Mouse (Mus musculus): ENCODE results near the gene Hdac11. TPM values are rescaled to one million over a fixed set of nuclear protein-coding genes. Genes with fewer than 3 reads are reported as not detected.

The Hdac11 gene
- polyA plus RNA-seq, 1 experiment = 39.3 TPM

- Histone ChIP-seq H3ac (ENCODE audit: control insufficient read depth, insufficient read length) (no peak overlapping the region), H3K4me3 (peak overlapping the region; percentile 0), H3K27me3 (ENCODE audit: control insufficient read depth, insufficient read depth, insufficient read length) (no peaks in the 10 kb centered on the region), H3K36me3 (ENCODE audit: control insufficient read depth, insufficient read depth) (no peaks in the 10 kb centered on the region), H3K4me2 (ENCODE audit: low read depth) (peak overlapping the region; percentile 70), H3K79me2 (ENCODE audit: control insufficient read depth, insufficient read depth) (no peaks in the 10 kb centered on the region)
- no peak for TF ChIP-seq CEBPB (IDR thresholded peaks at IDR 0.05; ENCODE audit: insufficient read depth, poor library complexity, severe bottlenecking)
- no peak for TF ChIP-seq REST (IDR thresholded peaks at IDR 0.05; ENCODE audit: insufficient read depth, insufficient read length)
- TF ChIP-seq MYOD1 (IDR thresholded peaks at IDR 0.05; ENCODE audit: control insufficient read depth in 1 of 3, insufficient read length in 2 of 3, low read depth in 2 of 3) = peak in 1 of 3 experiments; percentile 27
These were observed 35.0 kb downstream of the Hdac11 start for GRCm38 (mm10) chr6:91191465-91191864.

- TF ChIP-seq CEBPB (IDR thresholded peaks at IDR 0.05; ENCODE audit: insufficient read depth, poor library complexity, severe bottlenecking) (no peak), TCF3 (IDR thresholded peaks at IDR 0.05; ENCODE audit: insufficient read length, low read depth) (no peak), USF1 (IDR thresholded peaks at IDR 0.05; ENCODE audit: low read depth) (no peak), MYOD1 (IDR thresholded peaks at IDR 0.05; ENCODE audit: control insufficient read depth in 1 of 3, insufficient read length in 2 of 3, low read depth in 2 of 3) (no peak), REST (IDR thresholded peaks at IDR 0.05; ENCODE audit: insufficient read depth, insufficient read length) (no peak), MYOG (IDR thresholded peaks at IDR 0.05; ENCODE audit: control insufficient read depth in 1 of 3, insufficient read depth in 1 of 3, insufficient read length in 2 of 3, low read depth in 2 of 3) (no peak), E2F4 (IDR thresholded peaks at IDR 0.05; ENCODE audit: insufficient read depth) (no peak)
- Histone ChIP-seq H3K79me2 (ENCODE audit: control insufficient read depth, insufficient read depth) (no peaks in the 10 kb centered on the region), H3K27me3 (ENCODE audit: control insufficient read depth, insufficient read depth, insufficient read length) (no peaks in the 10 kb centered on the region)
These were observed 36.0 kb downstream of the Hdac11 start for GRCm38 (mm10) chr6:91192421-91192820.

GRCm38 (mm10) chr6:91192851-91193545 is 36.5 kb downstream of the Hdac11 start:
- Histone ChIP-seq H3ac (ENCODE audit: control insufficient read depth, insufficient read length) (no peak overlapping the region), H3K4me3 (peak overlapping the region; percentile 0), H3K4me2 (ENCODE audit: low read depth) (peak overlapping the region; percentile 70), H3K79me2 (ENCODE audit: control insufficient read depth, insufficient read depth) (no peaks in the 10 kb centered on the region), H3K27me3 (ENCODE audit: control insufficient read depth, insufficient read depth, insufficient read length) (no peaks in the 10 kb centered on the region), H3K36me3 (ENCODE audit: control insufficient read depth, insufficient read depth) (no peaks in the 10 kb centered on the region)
- TF ChIP-seq REST (IDR thresholded peaks at IDR 0.05; ENCODE audit: insufficient read depth, insufficient read length) (no peak), POLR2A (IDR thresholded peaks at IDR 0.05; ENCODE audit: insufficient read length, low read depth) (no peak), USF1 (IDR thresholded peaks at IDR 0.05; ENCODE audit: low read depth) (no peak), TCF3 (IDR thresholded peaks at IDR 0.05; ENCODE audit: insufficient read length, low read depth) (no peak), CEBPB (IDR thresholded peaks at IDR 0.05; ENCODE audit: insufficient read depth, poor library complexity, severe bottlenecking) (peak; percentile 51; the same call in 1 of the 2 replicates), MAX (IDR thresholded peaks at IDR 0.05; ENCODE audit: low read depth) (peak; percentile 30), SRF (IDR thresholded peaks at IDR 0.05; ENCODE audit: control insufficient read depth, insufficient read length, low read depth) (no peak), MYOD1 (IDR thresholded peaks at IDR 0.05; ENCODE audit: control insufficient read depth in 1 of 3, insufficient read length in 2 of 3, low read depth in 2 of 3) (peak in 2 of 3 experiments; percentile 31 to 40), MYOG (IDR thresholded peaks at IDR 0.05; ENCODE audit: control insufficient read depth in 1 of 3, insufficient read depth in 1 of 3, insufficient read length in 2 of 3, low read depth in 2 of 3) (peak in 1 of 3 experiments; percentile 36), TCF12 (IDR thresholded peaks at IDR 0.05; ENCODE audit: insufficient read depth, poor library complexity, severe bottlenecking) (peak; percentile 37), POLR2AphosphoS2 (IDR thresholded peaks at IDR 0.05; ENCODE audit: insufficient read length, low read depth) (no peak), E2F4 (IDR thresholded peaks at IDR 0.05; ENCODE audit: insufficient read depth) (no peak)

More at GRCm38 (mm10) chr6:91192421-91192820, 36.0 kb downstream of the Hdac11 start:
- H3K36me3 ChIP-seq (ENCODE audit: control insufficient read depth, insufficient read depth) = no peaks in the 10 kb centered on the region
- peak overlapping the region; percentile 0 for H3K4me3 ChIP-seq
- H3K4me2 ChIP-seq (ENCODE audit: low read depth) = peak overlapping the region; percentile 70
- no peak overlapping the region for H3ac ChIP-seq (ENCODE audit: control insufficient read depth, insufficient read length)

GRCm38 (mm10) chr6:91198456-91198855 is 42.0 kb downstream of the Hdac11 start:
- Histone ChIP-seq H3K27me3 (ENCODE audit: control insufficient read depth, insufficient read depth, insufficient read length) (no peaks in the 10 kb centered on the region), H3ac (ENCODE audit: control insufficient read depth, insufficient read length) (no peak overlapping the region), H3K4me2 (ENCODE audit: low read depth) (no peak overlapping the region), H3K79me2 (ENCODE audit: control insufficient read depth, insufficient read depth) (no peaks in the 10 kb centered on the region), H3K4me3 (no peak overlapping the region), H3K36me3 (ENCODE audit: control insufficient read depth, insufficient read depth) (no peaks in the 10 kb centered on the region)
- TF ChIP-seq CEBPB (IDR thresholded peaks at IDR 0.05; ENCODE audit: insufficient read depth, poor library complexity, severe bottlenecking) = no peak
- TF ChIP-seq TCF12 (IDR thresholded peaks at IDR 0.05; ENCODE audit: insufficient read depth, poor library complexity, severe bottlenecking) = no peak
- TF ChIP-seq POLR2A (IDR thresholded peaks at IDR 0.05; ENCODE audit: insufficient read length, low read depth) = no peak
- TF ChIP-seq SRF (IDR thresholded peaks at IDR 0.05; ENCODE audit: control insufficient read depth, insufficient read length, low read depth) = no peak
- TF ChIP-seq MYOD1 (IDR thresholded peaks at IDR 0.05; ENCODE audit: control insufficient read depth in 1 of 3, insufficient read length in 2 of 3, low read depth in 2 of 3) = no peak

GRCm38 (mm10) chr6:91200429-91201188 is 44.1 kb downstream of the Hdac11 start:
- no peak overlapping the region for H3ac ChIP-seq (ENCODE audit: control insufficient read depth, insufficient read length)
- H3K36me3 ChIP-seq (ENCODE audit: control insufficient read depth, insufficient read depth) = no peaks in the 10 kb centered on the region
- H3K4me2 ChIP-seq (ENCODE audit: low read depth) = no peak overlapping the region
- no peak for TF ChIP-seq MYOD1 (IDR thresholded peaks at IDR 0.05; ENCODE audit: control insufficient read depth in 1 of 3, insufficient read length in 2 of 3, low read depth in 2 of 3)
- TF ChIP-seq USF1 (IDR thresholded peaks at IDR 0.05; ENCODE audit: low read depth) = no peak
- TF ChIP-seq TCF12 (IDR thresholded peaks at IDR 0.05; ENCODE audit: insufficient read depth, poor library complexity, severe bottlenecking) = no peak
- TF ChIP-seq TCF3 (IDR thresholded peaks at IDR 0.05; ENCODE audit: insufficient read length, low read depth) = no peak
- TF ChIP-seq SRF (IDR thresholded peaks at IDR 0.05; ENCODE audit: control insufficient read depth, insufficient read length, low read depth) = no peak
- TF ChIP-seq REST (IDR thresholded peaks at IDR 0.05; ENCODE audit: insufficient read depth, insufficient read length) = no peak
- no peak for TF ChIP-seq POLR2A (IDR thresholded peaks at IDR 0.05; ENCODE audit: insufficient read length, low read depth)
- no peak for TF ChIP-seq POLR2AphosphoS2 (IDR thresholded peaks at IDR 0.05; ENCODE audit: insufficient read length, low read depth)
- TF ChIP-seq MYOG (IDR thresholded peaks at IDR 0.05; ENCODE audit: control insufficient read depth in 1 of 3, insufficient read depth in 1 of 3, insufficient read length in 2 of 3, low read depth in 2 of 3) = no peak
- no peaks in the 10 kb centered on the region for H3K27me3 ChIP-seq (ENCODE audit: control insufficient read depth, insufficient read depth, insufficient read length)
- H3K79me2 ChIP-seq (ENCODE audit: control insufficient read depth, insufficient read depth) = no peaks in the 10 kb centered on the region
- no peak overlapping the region for H3K4me3 ChIP-seq
